Mouse (Mus musculus): ENCODE data around the gene Tlx3. TPM values are rescaled to one million over a fixed set of nuclear protein-coding genes. Genes with fewer than 3 reads are reported as not detected.

Tlx3 gene
- total RNA-seq, 2 experiments from 2014 or later, result not detected

DNA sequence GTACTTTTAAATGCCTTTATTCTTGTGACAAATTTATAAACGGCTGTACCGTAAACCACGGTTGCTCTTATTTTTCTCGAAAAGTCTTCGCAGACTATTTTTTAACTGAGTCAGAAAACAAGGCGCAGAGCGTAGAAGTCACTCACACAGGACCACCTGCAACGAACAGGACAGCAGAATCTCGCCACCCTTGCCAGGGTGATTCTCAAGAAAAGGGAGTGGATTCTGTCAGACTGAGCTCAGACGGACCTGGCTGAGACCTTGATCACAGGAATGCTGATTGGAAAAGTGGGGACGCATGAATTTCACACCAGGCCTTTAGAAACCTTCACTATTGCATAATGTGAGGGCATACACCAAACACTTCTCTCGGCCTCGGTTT is 6.3 kb downstream of the Tlx3 start:
- DNase-seq, result no peak

DNA sequence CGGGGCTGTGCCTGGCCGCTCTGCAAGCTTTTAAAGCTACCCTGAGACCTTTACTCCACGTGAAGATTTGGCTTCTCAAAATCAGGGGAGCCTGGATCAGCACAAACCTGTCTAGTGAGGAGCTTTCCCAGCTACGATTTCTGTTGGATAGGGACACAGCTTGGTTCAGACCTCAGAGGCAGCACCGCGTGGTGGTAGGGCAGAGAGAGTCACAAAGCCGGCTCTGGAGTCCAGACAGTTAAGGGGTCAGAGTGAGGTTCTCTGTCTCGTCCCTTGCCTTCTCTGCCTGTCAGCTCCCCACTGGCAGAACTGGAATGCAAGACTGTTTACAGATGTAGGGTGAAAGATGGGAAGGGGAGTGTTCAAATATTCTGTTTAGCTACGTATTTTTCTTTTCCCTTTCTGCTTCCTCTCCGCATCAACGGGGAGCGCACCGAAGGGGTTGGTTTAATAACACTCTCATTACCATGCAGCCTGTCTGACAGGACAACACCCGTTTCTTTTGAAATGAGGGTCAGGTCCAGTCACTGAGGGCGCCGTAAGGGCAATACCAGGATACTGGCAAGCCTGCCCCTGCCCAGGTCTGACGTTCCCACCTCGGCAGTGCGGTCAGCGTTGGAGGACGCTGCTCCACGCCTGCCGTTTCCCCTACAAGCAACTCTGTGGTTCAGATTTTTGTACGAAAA is 6.8 kb downstream of the Tlx3 start:
- DNase-seq, result no peak

DNA sequence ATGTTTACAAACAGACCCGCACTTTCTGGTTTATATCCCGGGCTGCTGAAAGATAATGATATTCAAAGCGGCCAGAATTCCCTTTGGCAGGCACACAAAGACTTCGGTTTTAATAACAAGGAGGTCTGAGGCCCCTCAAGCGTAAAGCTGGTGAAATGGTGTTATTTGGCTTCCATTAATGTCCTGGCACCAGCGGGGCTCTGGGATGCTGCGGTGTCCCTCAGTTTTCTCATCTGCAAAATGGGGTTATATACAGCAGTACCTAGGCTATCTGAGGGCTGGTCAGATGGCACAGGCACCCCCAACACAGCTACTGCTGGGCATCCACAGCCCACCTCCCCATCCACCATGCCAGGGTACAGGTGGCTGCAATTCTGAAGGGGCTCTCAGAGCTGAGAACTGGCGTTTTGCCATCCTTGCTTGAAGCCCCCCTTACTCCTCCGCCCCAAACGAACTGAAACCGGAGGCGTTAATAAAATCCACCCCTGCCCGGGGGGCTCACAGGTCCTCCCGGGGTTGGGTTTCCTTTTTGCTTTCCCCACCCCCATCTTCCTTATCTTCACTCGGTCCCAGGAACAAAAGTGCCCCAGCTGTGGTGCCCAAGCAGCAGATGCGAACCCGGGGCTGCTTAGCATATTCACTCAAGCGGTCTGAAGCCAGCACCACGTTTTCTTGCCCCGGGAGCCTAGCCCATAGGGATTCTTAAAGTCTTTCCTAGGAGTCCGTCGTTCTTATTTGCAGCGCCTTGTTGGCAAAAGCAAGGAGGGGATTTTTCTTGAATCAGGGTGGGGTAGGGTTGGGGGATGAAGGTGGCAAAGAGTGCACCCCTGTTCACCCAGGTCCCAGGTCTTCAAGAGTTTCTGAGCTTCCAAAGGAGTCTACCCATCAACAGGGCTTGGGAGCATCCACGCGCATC is 7.6 kb downstream of the Tlx3 start:
- DNase-seq, result no peak

GRCm38 (mm10) chr11:33195061-33195460 is 8.3 kb downstream of the Tlx3 start:
- no peak for DNase-seq

GRCm38 (mm10) chr11:33193695-33194094 is 9.7 kb downstream of the Tlx3 start:
- no peak for DNase-seq

- no peak for DNase-seq
Observed at GRCm38 (mm10) chr11:33181804-33182203, 21.6 kb downstream of the Tlx3 start.

- DNase-seq, result no peak
Observed at GRCm38 (mm10) chr11:33180701-33181116, 22.7 kb downstream of the Tlx3 start.

DNA sequence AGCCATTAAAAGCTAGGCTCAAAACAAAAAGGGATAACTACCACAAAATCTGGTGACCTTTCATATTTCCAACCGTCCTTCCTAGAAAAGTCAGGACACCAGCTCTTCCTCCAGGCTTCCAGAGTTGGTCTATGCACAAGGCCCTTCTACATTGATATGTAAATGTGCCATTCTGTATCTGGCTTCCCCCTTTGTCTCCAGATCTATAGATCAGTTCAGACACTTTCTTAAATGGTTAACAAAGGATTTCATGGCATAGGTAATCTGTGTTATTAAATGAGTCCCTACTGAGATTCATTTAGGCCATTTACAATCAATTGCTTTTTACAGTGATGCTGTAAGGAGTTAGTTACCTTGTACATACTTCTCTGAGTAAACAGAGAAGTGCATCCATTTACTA is 23.6 kb downstream of the Tlx3 start:
- DNase-seq, result no peak

GRCm38 (mm10) chr11:33176525-33177245 is 26.7 kb downstream of the Tlx3 start:
- peak; percentile 25 to 56 for DNase-seq

GRCm38 (mm10) chr11:33175768-33176167 is 27.6 kb downstream of the Tlx3 start:
- DNase-seq, result no peak

DNA sequence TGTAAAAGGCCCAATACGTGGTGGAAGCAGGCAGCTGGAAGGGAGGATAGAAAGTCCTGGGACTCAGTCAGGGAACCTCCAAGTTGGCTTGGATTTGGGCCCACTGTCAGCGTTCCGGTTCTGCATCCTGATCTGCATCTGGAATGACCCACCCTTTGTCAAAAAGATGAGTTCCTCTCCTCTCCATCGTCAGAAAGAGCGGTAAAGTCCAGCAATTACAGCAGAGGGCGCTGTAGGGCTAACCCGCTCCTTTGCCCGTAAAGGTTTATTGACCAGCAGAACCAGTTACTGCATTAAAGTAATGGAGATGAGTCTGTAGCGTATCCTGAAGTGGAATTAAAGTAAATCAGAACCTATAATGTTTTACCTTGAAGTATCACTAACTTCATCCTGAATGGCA is 32.9 kb downstream of the Tlx3 start:
- peak; percentile 43 to 72 for DNase-seq

- DNase-seq, result peak; percentile 99 to 100
Observed at GRCm38 (mm10) chr11:33162998-33163506, 40.3 kb downstream of the Tlx3 start, which contains the start of gene Npm1. TSS of gene Npm1 (minus strand) at chr11:33163206.

GRCm38 (mm10) chr11:33162211-33162997 is 41.0 kb downstream of the Tlx3 start:
- DNase-seq, result peak; percentile 66 to 74

DNA sequence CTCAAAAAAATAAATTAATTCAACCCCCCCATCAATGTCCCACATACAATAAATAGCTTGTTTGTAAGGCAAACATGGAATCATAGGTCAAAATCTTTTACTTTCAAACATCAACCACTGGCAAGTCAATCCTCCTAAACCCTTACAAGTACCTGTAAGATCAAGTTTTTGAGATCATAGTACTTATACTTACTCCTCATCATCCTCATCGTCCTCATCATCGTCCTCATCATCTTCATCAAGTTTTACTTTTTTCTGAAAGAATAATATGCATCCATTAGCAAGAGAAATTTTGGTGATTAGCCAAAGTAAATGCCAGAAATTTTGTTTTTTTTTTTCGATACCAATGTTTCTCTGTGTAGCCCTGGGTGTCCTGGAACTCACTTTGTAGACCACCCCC is 43.6 kb downstream of the Tlx3 start:
- DNase-seq, result no peak

GRCm38 (mm10) chr11:33157453-33158196 is 45.8 kb downstream of the Tlx3 start:
- no peak for DNase-seq

- no peak for DNase-seq
Observed at GRCm38 (mm10) chr11:33156436-33157015, 46.9 kb downstream of the Tlx3 start.

DNA sequence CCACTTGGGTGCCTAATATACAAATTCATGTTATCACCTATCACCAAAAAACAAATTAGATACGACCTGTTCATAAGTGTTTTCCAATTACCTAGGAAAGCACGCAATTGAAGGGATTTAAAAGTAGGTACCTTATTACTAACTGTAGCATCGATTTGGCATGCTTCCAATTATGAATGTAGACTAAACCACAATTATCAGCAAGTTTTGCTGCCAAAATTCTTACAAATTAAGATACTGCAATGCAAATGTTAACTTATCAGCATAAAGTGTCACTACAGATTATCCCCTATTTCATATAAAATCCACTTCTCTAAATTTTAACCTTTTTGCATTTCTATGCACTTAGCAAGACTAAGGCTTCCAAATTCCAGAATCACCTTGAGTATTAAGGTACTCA is 48.9 kb downstream of the Tlx3 start:
- DNase-seq, result no peak

GRCm38 (mm10) chr11:33152997-33153396 is 50.4 kb downstream of the Tlx3 start:
- no peak for DNase-seq

GRCm38 (mm10) chr11:33151780-33152145 is 51.6 kb downstream of the Tlx3 start:
- no peak for DNase-seq

DNA sequence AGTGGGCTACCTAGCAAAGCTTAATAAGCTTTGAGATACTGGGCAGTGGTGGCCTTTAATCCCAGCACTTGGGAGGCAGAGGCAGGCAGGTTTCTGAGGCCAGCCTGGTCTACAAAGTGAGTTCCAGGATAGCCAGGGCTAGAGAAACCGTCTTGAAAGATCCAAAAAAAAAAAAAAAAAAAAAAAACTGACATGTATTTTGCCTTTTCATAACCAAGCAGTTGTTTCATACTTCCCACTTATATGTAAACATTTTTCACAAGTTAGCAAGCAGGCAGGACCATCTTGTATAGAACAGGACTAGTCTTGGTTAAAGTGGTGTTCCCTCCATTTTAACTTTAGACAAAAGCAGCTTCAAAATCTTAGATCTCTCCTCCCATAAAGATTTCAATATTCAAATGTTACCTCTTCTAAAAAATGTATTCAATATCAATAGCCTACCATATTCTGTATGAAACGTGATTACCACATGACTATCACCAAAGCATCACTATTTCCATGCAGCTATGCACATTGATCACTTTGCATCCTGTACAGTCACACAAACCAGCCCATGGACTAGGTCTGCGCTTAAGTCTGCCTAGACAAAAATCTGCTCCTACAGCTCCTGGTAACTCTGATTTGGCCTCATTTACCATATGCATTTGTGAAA is 52.1 kb downstream of the Tlx3 start:
- DNase-seq, result no peak
